Mouse (Mus musculus) intestine, postnatal 0 days (tissue): ENCODE measurements around the gene Traf3ip2. TPM values are rescaled to one million over a fixed set of nuclear protein-coding genes. Genes with fewer than 3 reads are reported as not detected.

Source experiments
- ATAC-seq: fragments of 200-750 bp; cut with Nextera tagmentation; 2 replicates; pipeline ENCODE4 v1.8.0; 2017; ENCODE audit warnings: mild to moderate bottlenecking, moderate TSS enrichment, moderate library complexity
- H3K27ac ChIP-seq: fragments of 300-500 bp; sonication (generic); 2 replicates; pipeline ENCODE4 v1.5.1; 2014; ENCODE audit warnings: mild to moderate bottlenecking, low read depth, low read length, moderate library complexity
- H3K27me3 ChIP-seq: fragments of 300-500 bp; sonication (generic); replicated peaks from 2 replicates; pipeline ENCODE4 v1.6.1; 2014; ENCODE audit warnings: low read length, mixed read lengths; ENCODE audit not compliant: control insufficient read depth, insufficient read depth
- H3K36me3 ChIP-seq: fragments of 300-500 bp; sonication (generic); 2 replicates; pipeline ENCODE4 v1.6.1; 2014; ENCODE audit warnings: mild to moderate bottlenecking, moderate library complexity; ENCODE audit not compliant: control insufficient read depth, insufficient read depth
- H3K4me1 ChIP-seq: fragments of 300-500 bp; sonication (generic); replicated peaks from 2 replicates; pipeline ENCODE4 v1.6.1; 2014; ENCODE audit warnings: antibody characterized with exemption, low read length, mixed read lengths; ENCODE audit not compliant: control insufficient read depth, insufficient read depth
- H3K4me2 ChIP-seq: fragments of 300-500 bp; sonication (generic); replicated peaks from 2 replicates; pipeline ENCODE4 v1.6.1; 2014; ENCODE audit warnings: low read depth, mild to moderate bottlenecking, moderate library complexity
- H3K4me3 ChIP-seq: fragments of 300-500 bp; sonication (generic); 2 replicates; pipeline ENCODE4 v1.5.1; 2014; ENCODE audit warnings: low read depth, low read length
- H3K9ac ChIP-seq: fragments of 300-500 bp; sonication (generic); 2 replicates; pipeline ENCODE4 v1.6.1; 2014; ENCODE audit warnings: mild to moderate bottlenecking, low read depth, low read length
- H3K9me3 ChIP-seq: fragments of 300-500 bp; sonication (generic); 2 replicates; pipeline ENCODE4 v1.6.1; 2016; ENCODE audit warnings: mixed run types; ENCODE audit not compliant: control insufficient read depth
- CTCF ChIP-seq: sonication (generic); IDR thresholded peaks from 2 replicates; pipeline ENCODE4 v1.5.1; 2016; ENCODE audit warnings: low read depth, mild to moderate bottlenecking, control low read depth, antibody characterized with exemption, moderate library complexity
- WGBS: fragments of 180-500 bp; shearing (Covaris S2); extraction: QIAGEN DNeasy Blood & Tissue Kit; methylation state at CpG from one replicate; pipeline ENCODE4 v1.1.7; 2014; 5-methylcytosine and 5-hydroxymethylcytosine counted together
- polyA plus RNA-seq: library from polyadenylated mRNA; unstranded; fragments of >200 nt; fragmentation: Nextera tagmentation; extraction: Ambion mirVana; gene quantifications from 2 replicates; pipeline ENCODE4 v1.2.1, GENCODE M21; 2015

Gene Traf3ip2
- polyA plus RNA-seq, 1 experiment from 2014 or later, result 25.3 TPM

- Histone ChIP-seq H3K9ac (no peak overlapping the region), H3K27me3 (no peaks in the 10 kb centered on the region), H3K4me2 (no peak overlapping the region), H3K4me3 (no peak overlapping the region), H3K27ac (peak overlapping the region; percentile 30; the same call in 1 of the 2 replicates), H3K36me3 (peaks cover 8% of the 10 kb centered on the region; the same call in 1 of the 2 replicates), H3K9me3 (no peaks in the 10 kb centered on the region), H3K4me1 (peaks cover 14% of the 10 kb centered on the region)
- peak; percentile 59 for ATAC-seq
- 7% methylated on average over 11 of the region's 11 CpGs for WGBS
- no peak for TF ChIP-seq CTCF
Measured at GRCm38 (mm10) chr10:39659411-39660268, 46.9 kb downstream of the Traf3ip2 start.

GRCm38 (mm10) chr10:39660269-39660655 is 47.5 kb downstream of the Traf3ip2 start:
- H3K27me3 ChIP-seq, result no peaks in the 10 kb centered on the region
- H3K4me1 ChIP-seq, result peaks cover 14% of the 10 kb centered on the region
- ATAC-seq, result no peak
- WGBS, result 26% methylated on average over 3 of the region's 3 CpGs
- peak overlapping the region; percentile 30; the same call in 1 of the 2 replicates for H3K27ac ChIP-seq
- no peak overlapping the region for H3K4me3 ChIP-seq
- 0 out of 2 replicates have a peak, but pooled peaks cover 5% of the 10 kb centered on the region for H3K36me3 ChIP-seq
- no peak for TF ChIP-seq CTCF
- H3K4me2 ChIP-seq, result no peak overlapping the region
- no peaks in the 10 kb centered on the region for H3K9me3 ChIP-seq
- no peak overlapping the region for H3K9ac ChIP-seq

GRCm38 (mm10) chr10:39660698-39661097 is 48.0 kb downstream of the Traf3ip2 start:
- peaks cover 14% of the 10 kb centered on the region for H3K4me1 ChIP-seq
- TF ChIP-seq CTCF, result no peak
- 0 out of 2 replicates have a peak overlapping the region, but pooled peaks have one; percentile 30 for H3K27ac ChIP-seq
- H3K36me3 ChIP-seq, result 0 out of 2 replicates have a peak, but pooled peaks cover 4% of the 10 kb centered on the region
- H3K4me2 ChIP-seq, result no peak overlapping the region
- ATAC-seq, result peak; percentile 60
- H3K9ac ChIP-seq, result no peak overlapping the region
- H3K4me3 ChIP-seq, result no peak overlapping the region
- WGBS, result 38% methylated on average over 5 of the region's 5 CpGs
- H3K27me3 ChIP-seq, result no peaks in the 10 kb centered on the region
- no peaks in the 10 kb centered on the region for H3K9me3 ChIP-seq

GRCm38 (mm10) chr10:39665071-39665502 is 52.4 kb downstream of the Traf3ip2 start:
- no peak overlapping the region for H3K4me3 ChIP-seq
- 62% methylated on average over 4 of the region's 4 CpGs for WGBS
- no peak for ATAC-seq
- TF ChIP-seq CTCF, result no peak
- no peaks in the 10 kb centered on the region for H3K9me3 ChIP-seq
- H3K4me1 ChIP-seq, result peaks cover 4% of the 10 kb centered on the region
- H3K9ac ChIP-seq, result no peak overlapping the region
- no peaks in the 10 kb centered on the region for H3K27me3 ChIP-seq
- no peak overlapping the region for H3K27ac ChIP-seq
- no peaks in the 10 kb centered on the region for H3K36me3 ChIP-seq
- H3K4me2 ChIP-seq, result no peak overlapping the region

- no peak overlapping the region for H3K4me2 ChIP-seq
- H3K4me3 ChIP-seq, result no peak overlapping the region
- ATAC-seq, result no peak
- no peak for TF ChIP-seq CTCF
- no peak overlapping the region for H3K9ac ChIP-seq
- H3K27ac ChIP-seq, result no peak overlapping the region
- H3K36me3 ChIP-seq, result no peaks in the 10 kb centered on the region
- H3K27me3 ChIP-seq, result no peaks in the 10 kb centered on the region
- H3K9me3 ChIP-seq, result no peaks in the 10 kb centered on the region
- H3K4me1 ChIP-seq, result no peaks in the 10 kb centered on the region
- 52% methylated on average over 3 of the region's 3 CpGs for WGBS
Measured at GRCm38 (mm10) chr10:39666027-39666426, 53.3 kb downstream of the Traf3ip2 start.

- ATAC-seq, result no peak
- WGBS, result 96% methylated on average over 1 of the region's 1 CpGs
- H3K9ac ChIP-seq, result no peak overlapping the region
- H3K4me2 ChIP-seq, result no peak overlapping the region
- no peaks in the 10 kb centered on the region for H3K9me3 ChIP-seq
- H3K4me1 ChIP-seq, result no peaks in the 10 kb centered on the region
- TF ChIP-seq CTCF, result no peak
- H3K4me3 ChIP-seq, result no peak overlapping the region
- H3K27me3 ChIP-seq, result no peaks in the 10 kb centered on the region
- no peaks in the 10 kb centered on the region for H3K36me3 ChIP-seq
- no peak overlapping the region for H3K27ac ChIP-seq
Measured at GRCm38 (mm10) chr10:39671451-39671850, 58.7 kb downstream of the Traf3ip2 start.
